Mouse (Mus musculus) adrenal gland, adult 8-10 months (tissue): ENCODE results near the gene Mei4. TPM values are rescaled to one million over a fixed set of nuclear protein-coding genes. Genes with fewer than 3 reads are reported as not detected.

Source experiments
- DNase-seq: peaks from one replicate; pipeline ENCODE4 v3.0.0; 2022
- total RNA-seq, 4 experiments: library from RNA; stranded (reverse); gene quantifications; 2 replicates each; pipeline ENCODE4 v1.2.4; 2022

Mei4 gene
- total RNA-seq, 4 experiments from 2014 or later, result 0.54 to 1.0 (median 0.64) TPM

GRCm38 (mm10) chr9:82162415-82162814, 298.9 kb downstream of the Mei4 start:
- no peak for DNase-seq

DNA sequence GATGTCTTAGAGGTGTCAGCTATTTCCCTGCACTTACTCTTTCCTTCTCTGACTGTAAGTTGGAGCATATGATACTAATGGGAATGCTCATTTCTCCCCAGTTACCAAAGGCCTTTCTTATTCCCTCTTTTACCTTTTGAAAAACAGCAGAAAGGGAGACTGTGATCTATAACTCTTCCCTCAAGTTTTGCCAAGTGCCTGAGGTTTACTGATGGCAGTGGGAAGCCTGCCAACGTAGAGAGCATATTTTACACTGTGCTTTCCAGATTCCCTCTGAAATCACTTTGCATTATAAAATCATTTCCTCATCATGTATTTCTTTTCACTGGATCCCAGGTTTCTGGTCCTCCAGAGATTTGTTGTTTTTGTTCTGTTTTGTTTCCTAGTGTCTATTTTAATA, 354.5 kb downstream of the Mei4 start:
- no peak for DNase-seq

GRCm38 (mm10) chr9:82247695-82248445, 384.4 kb downstream of the Mei4 start:
- DNase-seq, result no peak

Other genes starting within 250 kb of the Mei4 start
- 10 to 100 TPM in 2 of 4 experiments, 1 to 10 TPM in 2; 7.4 to 14.6 (median 10.7) TPM for gene Htr1b, start 229.8 kb upstream of the Mei4 start, total RNA-seq